Mouse (Mus musculus): ENCODE measurements around the gene Gm10073. TPM values are rescaled to one million over a fixed set of nuclear protein-coding genes. Genes with fewer than 3 reads are reported as not detected.

The Gm10073 gene
- total and polyA plus RNA-seq, 3 experiments = 31.2 to 123 (median 109) TPM

- H3K27me3 ChIP-seq (ENCODE audit: control insufficient read depth, insufficient read depth, low read length) = peaks cover 1% of the 10 kb centered on the region; the same call in 1 of the 2 replicates
- no peaks in the 10 kb centered on the region for H3K4me1 ChIP-seq (ENCODE audit: control insufficient read depth, insufficient read depth, low read length)
- no peak overlapping the region for H3K9ac ChIP-seq (ENCODE audit: low read depth, low read length)
- 60% methylated on average over 6 of the region's 6 CpGs for WGBS
- no peak overlapping the region for H3K27ac ChIP-seq
- intact Hi-C loops (cut with DNase I) = no loop called here
- no peak for DNase-seq
- no peak for TF ChIP-seq EP300 (IDR thresholded peaks at IDR 0.05; ENCODE audit: insufficient read depth, low read depth, low read length)
- TF ChIP-seq CTCF (IDR thresholded peaks at IDR 0.05) = no peak
- TF ChIP-seq POLR2A (IDR thresholded peaks at IDR 0.05; ENCODE audit: insufficient read depth, low read depth, low read length) = no peak
- H3K4me3 ChIP-seq = no peak overlapping the region
- no peaks in the 10 kb centered on the region for H3K36me3 ChIP-seq (ENCODE audit: control insufficient read depth, insufficient read depth, low read length)
- no peaks in the 10 kb centered on the region for H3K79me2 ChIP-seq (replicated peaks; ENCODE audit: control insufficient read depth, insufficient read depth, low read length)
Observed at GRCm38 (mm10) chr8:106617196-106617595, 43.9 kb upstream of the Gm10073 start.

- no peaks in the 10 kb centered on the region for H3K36me3 ChIP-seq (ENCODE audit: control insufficient read depth, insufficient read depth, low read length)
- 54% methylated on average over 4 of the region's 4 CpGs for WGBS
- no peak overlapping the region for H3K27ac ChIP-seq
- no peak for TF ChIP-seq POLR2A (IDR thresholded peaks at IDR 0.05; ENCODE audit: insufficient read depth, low read depth, low read length)
- no peak for TF ChIP-seq EP300 (IDR thresholded peaks at IDR 0.05; ENCODE audit: insufficient read depth, low read depth, low read length)
- TF ChIP-seq CTCF (IDR thresholded peaks at IDR 0.05) = no peak
- no peaks in the 10 kb centered on the region for H3K79me2 ChIP-seq (replicated peaks; ENCODE audit: control insufficient read depth, insufficient read depth, low read length)
- no peak overlapping the region for H3K9ac ChIP-seq (ENCODE audit: low read depth, low read length)
- no peak for DNase-seq
- H3K4me1 ChIP-seq (ENCODE audit: control insufficient read depth, insufficient read depth, low read length) = no peaks in the 10 kb centered on the region
- peaks cover 1% of the 10 kb centered on the region; the same call in 1 of the 2 replicates for H3K27me3 ChIP-seq (ENCODE audit: control insufficient read depth, insufficient read depth, low read length)
- no peak overlapping the region for H3K4me3 ChIP-seq
- intact Hi-C loops (cut with DNase I) = no loop called here
Observed at GRCm38 (mm10) chr8:106616679-106617078, 43.4 kb upstream of the Gm10073 start.

- Histone ChIP-seq H3K27me3 (ENCODE audit: control insufficient read depth, insufficient read depth, low read length) (peaks cover 1% of the 10 kb centered on the region; the same call in 1 of the 2 replicates), H3K79me2 (replicated peaks; ENCODE audit: control insufficient read depth, insufficient read depth, low read length) (no peaks in the 10 kb centered on the region), H3K9ac (ENCODE audit: low read depth, low read length) (no peak overlapping the region), H3K27ac (no peak overlapping the region), H3K4me3 (no peak overlapping the region), H3K36me3 (ENCODE audit: control insufficient read depth, insufficient read depth, low read length) (no peaks in the 10 kb centered on the region), H3K4me1 (ENCODE audit: control insufficient read depth, insufficient read depth, low read length) (no peaks in the 10 kb centered on the region)
- no peak for TF ChIP-seq CTCF (IDR thresholded peaks at IDR 0.05)
- TF ChIP-seq POLR2A (IDR thresholded peaks at IDR 0.05; ENCODE audit: insufficient read depth, low read depth, low read length) = no peak
- TF ChIP-seq EP300 (IDR thresholded peaks at IDR 0.05; ENCODE audit: insufficient read depth, low read depth, low read length) = no peak
- 69% methylated on average over 10 of the region's 10 CpGs for WGBS
- intact Hi-C loops (cut with DNase I) = no loop called here
- no peak for DNase-seq
Observed at GRCm38 (mm10) chr8:106615661-106616299, 42.5 kb upstream of the Gm10073 start.

- Histone ChIP-seq H3K9ac (ENCODE audit: low read depth, low read length) (no peak overlapping the region), H3K27ac (no peak overlapping the region), H3K4me1 (ENCODE audit: control insufficient read depth, insufficient read depth, low read length) (no peaks in the 10 kb centered on the region), H3K79me2 (replicated peaks; ENCODE audit: control insufficient read depth, insufficient read depth, low read length) (no peaks in the 10 kb centered on the region), H3K36me3 (ENCODE audit: control insufficient read depth, insufficient read depth, low read length) (no peaks in the 10 kb centered on the region), H3K27me3 (ENCODE audit: control insufficient read depth, insufficient read depth, low read length) (peaks cover 1% of the 10 kb centered on the region; the same call in 1 of the 2 replicates), H3K4me3 (no peak overlapping the region)
- WGBS = 74% methylated on average over 5 of the region's 5 CpGs
- no peak for DNase-seq
- intact Hi-C loops (cut with DNase I) = no loop called here
- TF ChIP-seq CTCF (IDR thresholded peaks at IDR 0.05) = no peak
- no peak for TF ChIP-seq EP300 (IDR thresholded peaks at IDR 0.05; ENCODE audit: insufficient read depth, low read depth, low read length)
- TF ChIP-seq POLR2A (IDR thresholded peaks at IDR 0.05; ENCODE audit: insufficient read depth, low read depth, low read length) = no peak
Observed at GRCm38 (mm10) chr8:106614704-106615103, 41.4 kb upstream of the Gm10073 start.

GRCm38 (mm10) chr8:106612047-106612446 lies 38.8 kb upstream of the Gm10073 start:
- Histone ChIP-seq H3K9ac (ENCODE audit: low read depth, low read length) (no peak overlapping the region), H3K4me1 (ENCODE audit: control insufficient read depth, insufficient read depth, low read length) (no peaks in the 10 kb centered on the region), H3K36me3 (ENCODE audit: control insufficient read depth, insufficient read depth, low read length) (no peaks in the 10 kb centered on the region), H3K27ac (no peak overlapping the region), H3K4me3 (no peak overlapping the region), H3K27me3 (ENCODE audit: control insufficient read depth, insufficient read depth, low read length) (no peaks in the 10 kb centered on the region), H3K79me2 (replicated peaks; ENCODE audit: control insufficient read depth, insufficient read depth, low read length) (no peaks in the 10 kb centered on the region)
- no peak for DNase-seq
- WGBS = 53% methylated on average over 3 of the region's 3 CpGs
- intact Hi-C loops (cut with DNase I) = no loop called here
- TF ChIP-seq EP300 (IDR thresholded peaks at IDR 0.05; ENCODE audit: insufficient read depth, low read depth, low read length) (no peak), POLR2A (IDR thresholded peaks at IDR 0.05; ENCODE audit: insufficient read depth, low read depth, low read length) (no peak), CTCF (IDR thresholded peaks at IDR 0.05) (no peak)

GRCm38 (mm10) chr8:106610958-106611640 lies 37.8 kb upstream of the Gm10073 start:
- Histone ChIP-seq H3K79me2 (replicated peaks; ENCODE audit: control insufficient read depth, insufficient read depth, low read length) (no peaks in the 10 kb centered on the region), H3K4me3 (no peak overlapping the region), H3K27ac (no peak overlapping the region), H3K4me1 (ENCODE audit: control insufficient read depth, insufficient read depth, low read length) (no peaks in the 10 kb centered on the region), H3K36me3 (ENCODE audit: control insufficient read depth, insufficient read depth, low read length) (no peaks in the 10 kb centered on the region), H3K9ac (ENCODE audit: low read depth, low read length) (no peak overlapping the region), H3K27me3 (ENCODE audit: control insufficient read depth, insufficient read depth, low read length) (peaks cover 2% of the 10 kb centered on the region; the same call in 1 of the 2 replicates)
- TF ChIP-seq EP300 (IDR thresholded peaks at IDR 0.05; ENCODE audit: insufficient read depth, low read depth, low read length) (no peak), POLR2A (IDR thresholded peaks at IDR 0.05; ENCODE audit: insufficient read depth, low read depth, low read length) (no peak), CTCF (IDR thresholded peaks at IDR 0.05) (no peak)
- no peak for DNase-seq
- WGBS = 74% methylated on average over 9 of the region's 9 CpGs
- intact Hi-C loops (cut with DNase I) = no loop called here
